Mouse (Mus musculus) liver, adult (tissue): ENCODE results near the gene Surf4.

Source experiments
- GATA4 ChIP-seq: IDR thresholded peaks from 2 replicates; pipeline ENCODE4 v1.6.1; 2014; ENCODE audit warnings: mild to moderate bottlenecking, low read length; ENCODE audit not compliant: insufficient replicate concordance

Gene Surf4

GRCm38 (mm10) chr2:26895898-26896297, 37.8 kb downstream of the Surf4 start:
- TF ChIP-seq GATA4 = no peak

DNA sequence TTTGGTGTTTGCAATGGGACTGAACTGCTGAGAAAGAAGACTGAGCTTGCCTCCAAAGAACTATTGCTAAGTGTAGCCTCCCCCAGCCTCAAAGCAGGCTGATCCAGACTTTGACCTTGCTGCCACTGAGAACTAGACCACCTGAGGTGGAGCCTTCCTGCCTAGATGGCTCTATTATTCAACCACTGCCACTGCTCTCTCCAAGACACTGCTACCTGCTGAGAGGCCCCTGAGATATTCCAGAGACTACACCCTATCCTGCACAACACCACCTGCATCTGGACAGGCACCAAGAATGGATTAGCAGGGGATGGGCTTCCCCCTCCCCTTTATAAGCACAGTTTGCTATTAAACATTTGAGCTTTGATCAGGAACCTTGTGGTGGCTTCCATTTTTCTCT, 55.2 kb downstream of the Surf4 start:
- no peak for TF ChIP-seq GATA4

- no peak for TF ChIP-seq GATA4
Observed at GRCm38 (mm10) chr2:26870666-26871065, 63.1 kb downstream of the Surf4 start.
